Mouse (Mus musculus) spleen, postnatal 10 days (tissue): ENCODE results near the gene Rpgr.

Source experiments
- DNase-seq, 2 experiments: peaks; one replicate each; pipeline ENCODE4 v3.0.0; 2021 to 2022; ENCODE audit warnings: low spot score in 2 of 2

Rpgr gene

GRCm38 (mm10) chrX:10216410-10216949 lies at the start of gene Rpgr:
Gene Rpgr, minus strand, starts transcription at chrX:10216920.
- DNase-seq, result peak; percentile 69 to 91

GRCm38 (mm10) chrX:10258260-10258659 lies 41.5 kb upstream of the Rpgr start:
- no peak for DNase-seq

- no peak for DNase-seq
These were observed 41.1 kb upstream of the Rpgr start for GRCm38 (mm10) chrX:10257774-10258173.

GRCm38 (mm10) chrX:10251852-10252504 lies 35.3 kb upstream of the Rpgr start, which contains the start of gene Otc:
Gene Otc, plus strand, starts transcription at chrX:10252305.
- DNase-seq, result no peak

- DNase-seq, result no peak
These were observed 34.6 kb upstream of the Rpgr start for GRCm38 (mm10) chrX:10251357-10251756.

GRCm38 (mm10) chrX:10243916-10244315 lies 27.2 kb upstream of the Rpgr start:
- DNase-seq, result no peak

- no peak for DNase-seq
These were observed 22.8 kb upstream of the Rpgr start for GRCm38 (mm10) chrX:10239515-10239914.

- DNase-seq, result no peak
These were observed 17.9 kb upstream of the Rpgr start for GRCm38 (mm10) chrX:10234617-10235016.

- no peak for DNase-seq
These were observed 16.3 kb upstream of the Rpgr start for GRCm38 (mm10) chrX:10233051-10233450.

GRCm38 (mm10) chrX:10219281-10219680 lies 2.6 kb upstream of the Rpgr start:
- no peak for DNase-seq

- no peak for DNase-seq
These were observed 748 bp downstream of the Rpgr start for GRCm38 (mm10) chrX:10215972-10216371.

- no peak for DNase-seq
These were observed 10.8 kb downstream of the Rpgr start for GRCm38 (mm10) chrX:10205937-10206336.

- peak in 1 of 2 experiments; percentile 41 for DNase-seq
These were observed 15.4 kb downstream of the Rpgr start for GRCm38 (mm10) chrX:10201289-10201688.

GRCm38 (mm10) chrX:10152390-10152789 lies 64.3 kb downstream of the Rpgr start:
- DNase-seq, result no peak

GRCm38 (mm10) chrX:10117065-10117719 lies 99.5 kb downstream of the Rpgr start, which contains the start of gene Srpx:
Gene Srpx, minus strand, starts transcription at chrX:10117709.
- no peak for DNase-seq

- DNase-seq, result no peak
These were observed 100.9 kb downstream of the Rpgr start for GRCm38 (mm10) chrX:10115780-10116179.

- no peak for DNase-seq
These were observed 106.0 kb downstream of the Rpgr start for GRCm38 (mm10) chrX:10110736-10111135.

GRCm38 (mm10) chrX:10108558-10108957 lies 108.2 kb downstream of the Rpgr start:
- DNase-seq, result no peak

GRCm38 (mm10) chrX:10105475-10105874 lies 111.2 kb downstream of the Rpgr start:
- DNase-seq, result no peak

- DNase-seq, result no peak
These were observed 114.0 kb downstream of the Rpgr start for GRCm38 (mm10) chrX:10102739-10103138.

- DNase-seq, result no peak
These were observed 120.9 kb downstream of the Rpgr start for GRCm38 (mm10) chrX:10095797-10096196.

- DNase-seq, result no peak
These were observed 136.3 kb downstream of the Rpgr start for GRCm38 (mm10) chrX:10080385-10080784.

GRCm38 (mm10) chrX:10079981-10080380 lies 136.7 kb downstream of the Rpgr start:
- no peak for DNase-seq
